Mouse (Mus musculus): ENCODE measurements around the gene Cercam.
"Not testable (repeated sequence)": the region's sequence is repeated elsewhere in the genome, so short reads cannot be mapped to it uniquely, and the experiment has no call there.

The Cercam gene

GRCm38 (mm10) chr2:29853736-29854135 lies 15.2 kb upstream of the Cercam start:
- no peak for DNase-seq (ENCODE audit: low spot score in 2 of 2)

GRCm38 (mm10) chr2:29855585-29856210 lies 13.3 kb upstream of the Cercam start:
- DNase-seq (ENCODE audit: low spot score in 2 of 2): no peak

- no peak for DNase-seq (ENCODE audit: low spot score in 2 of 2)
These were observed 12.3 kb upstream of the Cercam start for GRCm38 (mm10) chr2:29856451-29857260.

DNA sequence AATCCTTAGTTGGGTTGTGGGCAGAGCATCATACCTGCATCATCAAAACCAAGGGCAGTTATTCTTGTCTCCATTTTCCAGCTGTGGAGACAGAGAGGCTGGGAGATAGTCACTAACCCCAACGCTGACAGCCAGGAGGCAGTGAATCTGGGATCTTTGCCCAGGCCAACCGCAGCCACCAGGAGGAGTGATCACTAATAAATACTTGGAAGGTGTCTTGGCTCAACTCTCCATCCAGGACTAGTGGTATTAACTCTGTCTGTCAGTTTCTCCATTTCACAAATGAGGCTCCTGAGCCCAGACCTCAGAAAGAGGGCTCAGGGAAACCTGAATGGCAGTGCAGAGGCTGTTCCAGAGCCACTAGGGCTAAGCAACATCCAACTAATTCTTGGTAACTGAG lies 11.6 kb upstream of the Cercam start:
- DNase-seq (ENCODE audit: low spot score in 2 of 2): no peak

GRCm38 (mm10) chr2:29857967-29858366 lies 11.0 kb upstream of the Cercam start:
- DNase-seq (ENCODE audit: low spot score in 2 of 2): no peak

GRCm38 (mm10) chr2:29858748-29859473 lies 10.1 kb upstream of the Cercam start:
- DNase-seq (ENCODE audit: low spot score in 2 of 2): peak in 1 of 2 experiments; percentile 72

DNA sequence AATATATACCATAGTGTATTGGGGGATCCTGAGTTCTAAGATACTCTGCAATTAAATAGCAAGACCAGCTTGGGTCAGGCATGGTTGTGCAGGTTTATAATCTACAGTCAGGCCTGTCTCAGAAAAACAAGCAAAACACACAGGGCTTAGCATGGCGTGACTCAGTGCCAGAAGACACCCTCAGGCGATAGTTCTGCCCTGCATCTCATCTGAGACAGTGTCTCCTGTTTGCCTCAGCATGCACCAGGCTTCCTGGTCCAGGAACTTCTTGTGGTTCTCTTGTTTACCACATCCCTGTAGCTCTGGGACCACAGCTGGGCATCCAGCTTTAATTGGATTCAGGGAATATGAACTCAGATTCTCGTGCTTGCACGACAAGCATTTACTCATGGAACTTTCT lies 3.8 kb upstream of the Cercam start:
- no peak for DNase-seq (ENCODE audit: low spot score in 2 of 2)

DNA sequence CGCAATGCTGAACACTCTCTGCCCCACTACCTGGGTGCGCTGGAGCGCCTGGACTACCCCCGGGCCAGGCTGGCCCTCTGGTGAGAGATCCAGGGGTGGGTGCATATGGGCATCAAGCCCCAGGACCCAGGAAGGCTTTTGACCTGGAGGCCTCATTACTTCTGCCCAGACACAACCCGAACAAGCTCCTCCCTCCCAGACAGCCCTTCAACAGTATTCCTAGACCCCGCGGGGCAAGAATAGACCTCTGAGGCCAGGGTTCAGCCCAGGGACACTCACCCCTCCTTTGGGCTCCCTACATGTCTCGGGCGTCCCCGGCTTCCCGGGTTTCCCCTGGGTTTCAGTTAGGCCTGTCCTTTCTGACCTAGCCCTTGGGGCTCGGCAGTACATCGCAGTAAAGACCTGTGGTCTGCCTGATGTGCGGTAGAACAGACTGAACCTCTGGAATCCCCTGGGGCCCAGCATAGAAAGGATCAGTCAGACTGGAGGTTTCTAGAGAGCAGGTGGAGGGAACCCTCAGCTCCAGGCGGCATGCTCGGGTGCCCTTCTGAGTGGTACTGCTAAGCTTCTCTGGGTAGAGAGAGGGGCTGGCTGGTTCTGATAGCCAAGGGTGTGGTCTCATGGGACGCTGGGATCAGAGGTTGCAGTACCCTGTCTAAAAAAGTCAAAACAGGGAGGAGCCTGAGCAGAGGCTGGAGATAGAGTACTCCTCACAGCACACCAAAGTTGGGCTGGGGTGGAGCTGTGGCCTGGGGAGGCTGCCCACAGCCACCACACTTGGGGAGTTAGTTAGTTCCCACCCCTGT lies 885 bp downstream of the Cercam start:
- DNase-seq (ENCODE audit: low spot score in 2 of 2): no peak

- DNase-seq (ENCODE audit: low spot score in 2 of 2): no peak
These were observed 3.8 kb downstream of the Cercam start for GRCm38 (mm10) chr2:29872581-29873295.

DNA sequence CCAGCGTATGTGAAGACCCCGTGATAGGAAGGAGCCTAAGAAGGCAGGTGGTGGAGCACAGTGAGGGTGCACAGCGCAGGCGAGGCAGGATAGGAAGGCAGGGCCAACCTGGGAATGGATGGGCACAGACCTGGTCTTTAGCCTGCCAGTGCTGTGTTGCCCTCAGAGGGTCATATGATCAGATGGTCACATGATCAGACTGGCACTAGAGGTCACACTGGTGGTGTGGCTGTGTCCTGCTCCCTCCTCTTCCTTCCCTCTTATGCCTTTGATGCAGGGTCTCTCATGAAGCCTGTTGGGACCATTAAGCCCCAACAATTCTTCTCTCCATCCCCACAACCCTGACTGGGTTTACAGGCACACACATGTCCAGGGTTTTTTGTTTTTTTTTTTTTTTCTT lies 4.8 kb downstream of the Cercam start:
- DNase-seq (ENCODE audit: low spot score in 2 of 2): no peak

GRCm38 (mm10) chr2:29878061-29878460 lies 9.1 kb downstream of the Cercam start:
- peak in 1 of 2 experiments; percentile 59 for DNase-seq (ENCODE audit: low spot score in 2 of 2)

DNA sequence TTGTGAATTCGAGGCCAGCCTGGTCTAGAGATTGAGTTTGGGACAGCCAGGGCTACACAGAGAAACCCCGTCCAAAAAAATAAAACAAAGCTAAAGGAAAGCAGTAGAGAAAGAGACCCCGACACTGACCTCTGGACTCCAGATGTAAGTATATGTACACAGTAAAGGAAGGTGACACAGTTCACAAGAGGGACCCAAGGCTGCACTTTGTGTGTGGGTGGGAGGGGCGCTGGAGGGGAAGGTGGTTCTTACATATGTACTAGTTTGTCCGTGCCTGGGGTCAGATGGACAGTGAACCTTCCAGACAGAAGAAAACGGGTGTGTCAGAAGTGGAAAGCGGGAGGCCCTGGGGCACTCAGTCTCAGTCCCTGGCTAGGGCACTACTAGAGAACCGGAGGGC lies 10.2 kb downstream of the Cercam start:
- no peak for DNase-seq (ENCODE audit: low spot score in 2 of 2)

DNA sequence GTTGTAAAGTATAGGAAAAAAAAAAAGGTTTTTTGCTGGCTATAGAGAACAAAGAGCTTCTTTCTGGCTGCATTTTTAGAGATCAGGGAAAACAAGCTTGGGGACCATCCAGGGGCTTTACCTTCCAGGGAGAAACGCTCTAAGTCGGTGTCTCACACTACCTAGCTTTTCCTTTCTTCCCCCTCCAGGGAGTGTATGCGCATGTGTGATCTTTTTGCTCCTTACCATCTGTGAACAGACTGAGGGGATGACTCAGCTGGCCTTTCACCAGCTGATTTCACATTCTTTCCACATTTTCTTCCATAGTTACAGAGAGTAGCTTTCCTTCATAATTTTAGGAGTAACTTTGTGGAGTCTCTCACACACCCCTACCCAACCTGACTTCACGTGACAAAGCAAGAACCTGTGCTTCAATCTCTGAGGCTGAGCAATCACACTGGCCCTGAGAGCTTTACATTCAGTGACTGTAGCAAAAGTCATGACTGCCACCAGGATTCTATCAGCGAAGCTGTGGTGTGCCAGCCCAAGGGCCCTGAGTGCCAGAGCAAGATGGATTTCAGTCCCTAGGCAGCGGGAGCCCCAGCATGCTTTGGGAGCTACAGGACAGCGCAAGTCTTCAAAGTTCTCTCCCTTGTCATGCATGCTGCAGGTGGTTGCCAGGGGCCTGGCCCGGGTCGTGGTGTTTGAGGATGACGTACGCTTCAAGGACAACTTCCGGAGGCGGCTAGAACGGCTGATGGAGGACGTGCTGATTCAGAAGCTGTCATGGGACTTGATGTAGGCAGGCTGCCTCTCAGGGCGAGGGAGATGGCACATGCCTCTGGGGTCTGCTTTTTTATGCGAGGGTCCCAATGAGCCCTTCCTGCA lies 11.2 kb downstream of the Cercam start:
- DNase-seq (ENCODE audit: low spot score in 2 of 2): no peak

DNA sequence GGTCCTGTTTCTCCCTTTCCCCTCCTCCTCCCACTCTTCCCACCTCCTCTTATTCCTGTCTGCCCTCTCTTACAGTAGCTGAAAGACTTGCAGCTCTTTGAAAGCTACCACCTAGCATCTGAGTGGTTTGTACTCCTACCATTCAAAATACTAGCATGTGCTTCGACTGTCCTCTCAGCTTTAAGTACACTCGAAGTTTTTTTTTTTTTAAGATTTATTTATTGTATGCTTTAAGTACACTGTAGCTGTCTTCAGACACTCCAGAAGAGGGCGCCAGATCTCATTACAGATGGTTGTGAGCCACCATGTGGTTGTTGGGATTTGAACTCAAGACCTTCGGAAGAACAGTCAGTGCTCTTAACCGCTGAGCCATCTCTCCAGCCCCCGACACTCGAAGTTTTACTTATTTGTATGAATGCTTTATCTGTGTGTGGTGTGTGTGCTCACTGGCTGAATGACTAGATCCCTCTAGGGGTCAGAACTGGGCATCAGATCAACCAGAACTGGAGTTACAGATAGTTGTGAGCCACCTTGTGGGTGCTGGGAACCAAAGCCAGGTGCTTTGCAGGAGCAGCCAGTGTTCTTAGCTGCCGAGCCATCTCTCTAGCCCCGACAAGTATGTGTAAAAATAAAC lies 17.8 kb downstream of the Cercam start:
- DNase-seq (ENCODE audit: low spot score in 2 of 2): not testable (repeated sequence)

DNA sequence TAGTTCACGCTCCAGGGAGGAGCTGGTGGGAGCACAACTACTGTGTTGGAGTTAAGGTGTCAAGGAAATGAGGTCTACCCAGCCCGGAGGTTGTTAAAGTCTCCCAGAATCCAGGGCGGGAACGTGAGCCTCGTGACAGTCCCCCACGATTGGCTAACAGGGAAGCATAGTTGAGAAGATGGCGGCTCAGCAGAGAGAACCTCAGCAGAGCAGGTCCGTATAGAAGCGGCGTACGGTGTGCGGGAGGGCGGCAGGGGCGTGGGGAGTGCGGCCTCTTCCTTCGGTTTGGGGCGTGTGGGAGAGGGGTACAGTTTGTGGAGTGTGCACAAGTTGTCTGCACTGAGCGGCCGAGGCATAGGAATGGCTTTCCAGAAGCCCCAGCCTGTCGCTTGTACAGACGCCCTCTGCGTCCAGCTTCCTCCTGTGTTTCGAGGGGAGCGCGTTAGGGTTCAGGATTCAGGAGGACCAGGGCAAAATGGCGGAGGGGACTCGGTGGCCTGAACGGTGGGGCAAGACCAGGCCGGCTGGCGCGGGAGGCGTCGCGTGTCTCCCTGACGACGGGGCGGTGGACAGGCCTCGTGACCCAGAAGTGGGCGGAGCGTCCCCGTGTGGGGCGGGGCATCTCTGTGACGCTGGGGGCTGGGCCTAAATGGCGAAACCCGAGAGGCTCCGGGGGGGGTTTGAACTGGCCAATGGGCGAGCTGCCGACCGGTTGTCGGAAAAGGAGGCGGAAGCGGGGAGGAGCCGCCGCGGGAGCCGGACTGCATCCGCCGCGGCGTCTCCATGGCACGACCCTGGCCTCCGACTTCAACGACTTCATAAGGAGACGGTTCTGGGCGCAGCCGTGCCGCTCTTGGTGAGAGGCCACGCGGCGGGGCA lies 20.3 kb downstream of the Cercam start, which contains the start of gene Odf2:
Odf2 (plus strand) TSS at position 156 of the 879 bp plus-strand sequence.
- peak; percentile 99 to 100 for DNase-seq (ENCODE audit: low spot score in 2 of 2)

DNA sequence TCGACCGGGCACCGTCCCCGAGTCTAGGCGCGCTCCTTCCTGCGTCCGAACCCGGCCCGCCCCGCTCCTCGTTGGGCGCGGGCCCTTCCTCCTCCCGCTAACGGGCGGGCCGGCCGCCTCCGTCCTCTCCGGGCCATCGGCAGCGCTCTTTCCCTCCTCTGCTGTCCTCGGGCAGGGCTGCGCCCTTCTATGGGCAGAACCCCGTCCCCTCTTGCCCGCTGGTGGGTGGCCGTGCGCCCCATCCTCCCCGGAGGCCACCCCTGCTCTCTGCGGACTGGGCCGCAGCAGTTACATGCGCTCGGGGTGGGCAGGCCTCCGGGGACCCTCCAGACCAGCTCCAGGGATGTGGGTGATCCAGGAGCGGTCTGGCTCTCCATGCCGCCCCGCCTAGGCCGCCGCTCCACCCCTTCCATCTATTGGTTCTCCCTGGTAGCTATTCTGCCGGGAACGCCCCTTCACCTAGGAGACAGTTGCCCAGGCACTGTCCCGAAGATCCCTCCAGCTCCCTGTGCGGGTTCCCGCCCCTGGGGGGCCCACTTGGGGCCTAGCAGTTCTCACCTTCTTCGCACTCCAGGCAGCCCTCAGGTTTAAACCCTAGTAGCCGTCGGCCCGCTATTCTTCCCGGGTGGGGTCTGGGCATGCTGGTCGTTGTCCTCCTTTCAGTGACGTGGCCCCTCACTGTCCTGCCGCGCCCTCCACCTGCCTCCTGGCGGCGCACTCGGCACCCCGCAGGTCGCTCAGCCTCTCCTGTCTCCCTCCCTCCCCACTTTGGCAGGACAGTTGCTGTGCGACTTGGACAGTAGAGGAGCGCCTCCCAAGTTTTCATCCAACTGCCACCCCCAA lies 21.2 kb downstream of the Cercam start:
- DNase-seq (ENCODE audit: low spot score in 2 of 2): peak; percentile 91 to 93

- DNase-seq (ENCODE audit: low spot score in 2 of 2): no peak
These were observed 22.8 kb downstream of the Cercam start for GRCm38 (mm10) chr2:29891773-29892172.

GRCm38 (mm10) chr2:29896071-29896470 lies 27.1 kb downstream of the Cercam start:
- no peak for DNase-seq (ENCODE audit: low spot score in 2 of 2)
